Mouse (Mus musculus) lung, embryonic 16.5 days (tissue): ENCODE measurements at regions not wholly inside any gene's neighbourhood (a gene's known extent, or its start where the extent isn't known, plus 50 kb on each side); places are given as distances from the start of the nearest gene placed in this dataset.
"Not testable (repeated sequence)": the region's sequence is repeated elsewhere in the genome, so short reads cannot be mapped to it uniquely, and the experiment has no call there.

Experiments used
- ATAC-seq: fragments of 200-750 bp; cut with Nextera tagmentation; 2 replicates; pipeline ENCODE4 v1.8.0; 2017; ENCODE audit warnings: low read depth, mild to moderate bottlenecking, moderate library complexity
- H3K27ac ChIP-seq: fragments of 300-500 bp; sonication (generic); 2 replicates; pipeline ENCODE4 v1.5.1; 2014; ENCODE audit warnings: mild to moderate bottlenecking, control low read depth, low read length
- H3K27me3 ChIP-seq: fragments of 300-500 bp; sonication (generic); 2 replicates; pipeline ENCODE4 v1.6.1; 2014; ENCODE audit warnings: low read depth, low read length, mixed read lengths; ENCODE audit not compliant: control insufficient read depth, insufficient read depth
- H3K36me3 ChIP-seq: fragments of 300-500 bp; sonication (generic); 2 replicates; pipeline ENCODE4 v1.6.1; 2014; ENCODE audit warnings: low read length; ENCODE audit not compliant: control insufficient read depth, insufficient read depth
- H3K4me1 ChIP-seq: fragments of 300-500 bp; sonication (generic); replicated peaks from 2 replicates; pipeline ENCODE4 v1.6.1; 2014; ENCODE audit warnings: low read length, mixed read lengths; ENCODE audit not compliant: control insufficient read depth, insufficient read depth
- H3K4me2 ChIP-seq: fragments of 300-500 bp; sonication (generic); 2 replicates; pipeline ENCODE4 v1.6.1; 2014; ENCODE audit warnings: low read depth, low read length, control low read depth
- H3K4me3 ChIP-seq: fragments of 300-500 bp; sonication (generic); 2 replicates; pipeline ENCODE4 v1.5.1; 2014; ENCODE audit warnings: mild to moderate bottlenecking, low read length, control low read depth
- H3K9ac ChIP-seq: fragments of 300-500 bp; sonication (generic); 2 replicates; pipeline ENCODE4 v1.6.1; 2014; ENCODE audit warnings: low read length, control low read depth
- H3K9me3 ChIP-seq: fragments of 300-500 bp; sonication (generic); 2 replicates; pipeline ENCODE4 v1.6.1; 2016; ENCODE audit warnings: low read length; ENCODE audit not compliant: control insufficient read depth
- WGBS: fragments of 180-500 bp; shearing (Covaris S2); extraction: QIAGEN DNeasy Blood & Tissue Kit; methylation state at CpG from one replicate; pipeline ENCODE4 v1.1.7; 2014; 5-methylcytosine and 5-hydroxymethylcytosine counted together

- no peak overlapping the region for H3K4me2 ChIP-seq
- no peaks in the 10 kb centered on the region for H3K9me3 ChIP-seq
- no peaks in the 10 kb centered on the region for H3K4me1 ChIP-seq
- no peaks in the 10 kb centered on the region for H3K27me3 ChIP-seq
- ATAC-seq: no peak
- H3K27ac ChIP-seq: no peak overlapping the region
- 61% methylated on average over 6 of the region's 6 CpGs for WGBS
- H3K36me3 ChIP-seq: no peaks in the 10 kb centered on the region
- no peak overlapping the region for H3K4me3 ChIP-seq
- H3K9ac ChIP-seq: no peak overlapping the region
These were observed 62.9 kb upstream of the Thoc2 start for GRCm38 (mm10) chrX:41983346-41983745.

GRCm38 (mm10) chrX:41995750-41996149, 63.7 kb upstream of the Xiap start:
- no peaks in the 10 kb centered on the region for H3K27me3 ChIP-seq
- no peak overlapping the region for H3K27ac ChIP-seq
- H3K4me2 ChIP-seq: no peak overlapping the region
- 53% methylated on average over 2 of the region's 6 CpGs for whole genome bisulfite sequencing
- H3K9ac ChIP-seq: no peak overlapping the region
- no peaks in the 10 kb centered on the region for H3K9me3 ChIP-seq
- ATAC-seq: peak; percentile 47; the same call in 1 of the 2 replicates
- no peaks in the 10 kb centered on the region for H3K4me1 ChIP-seq
- H3K36me3 ChIP-seq: no peaks in the 10 kb centered on the region
- H3K4me3 ChIP-seq: no peak overlapping the region

GRCm38 (mm10) chrX:42000622-42001171, 58.8 kb upstream of the Xiap start:
- H3K4me3 ChIP-seq, H3K9ac ChIP-seq, H3K27me3 ChIP-seq, H3K36me3 ChIP-seq, H3K4me2 ChIP-seq, H3K27ac ChIP-seq, H3K9me3 ChIP-seq, H3K4me1 ChIP-seq, ATAC-seq: not testable (repeated sequence)
- 60% methylated on average over 8 of the region's 8 CpGs for WGBS

- not testable (repeated sequence) for H3K4me2 ChIP-seq, H3K9ac ChIP-seq, H3K27me3 ChIP-seq, H3K4me1 ChIP-seq, H3K36me3 ChIP-seq, H3K4me3 ChIP-seq, H3K9me3 ChIP-seq, H3K27ac ChIP-seq
- WGBS: 35% methylated on average over 1 of the region's 1 CpGs
- peak; percentile 12; the same call in 1 of the 2 replicates for ATAC-seq
These were observed 53.9 kb upstream of the Xiap start for GRCm38 (mm10) chrX:42005629-42006028.

- H3K27me3 ChIP-seq, H3K9ac ChIP-seq, H3K27ac ChIP-seq, H3K36me3 ChIP-seq, H3K4me1 ChIP-seq, ATAC-seq, H3K9me3 ChIP-seq, H3K4me3 ChIP-seq, H3K4me2 ChIP-seq: not testable (repeated sequence)
- no CpG with 5 or more reads among the region's 3 CpGs for WGBS
These were observed 52.8 kb upstream of the Xiap start for GRCm38 (mm10) chrX:42006573-42007226.
